Mouse (Mus musculus): Measurements from ENCODE around the gene Col17a1. TPM values are rescaled to one million over a fixed set of nuclear protein-coding genes. Genes with fewer than 3 reads are reported as not detected.

Col17a1 gene
- total RNA-seq, 2 experiments from 2014 or later = 0.27 to 0.33 TPM

Other genes starting within 250 kb of the Col17a1 start
- gene Sh3pxd2a, start 227.7 kb downstream of the Col17a1 start, total RNA-seq (2021) = 100 to 1,000 TPM; 138 to 164 TPM
- 10 to 100 TPM; 13.1 to 18.7 TPM for gene Stn1, start 154.6 kb downstream of the Col17a1 start, total RNA-seq (2021)
- 10 to 100 TPM; 41.4 to 51.7 TPM for gene Slk, start 112.4 kb downstream of the Col17a1 start, total RNA-seq (2021)
- 10 to 100 TPM; 80.7 to 88.4 TPM for gene Sfr1, start 39.6 kb upstream of the Col17a1 start, total RNA-seq (2021)
- gene Gsto1, start 162.9 kb upstream of the Col17a1 start, total RNA-seq (2021) = 100 to 1,000 TPM; 158 to 159 TPM
- gene Gsto2, start 173.4 kb upstream of the Col17a1 start, total RNA-seq (2021) = 1 to 10 TPM; 2.6 to 3.7 TPM
- gene Cfap43, start 227.2 kb upstream of the Col17a1 start, total RNA-seq (2021) = not detected
- gene Itprip, start 227.2 kb upstream of the Col17a1 start, total RNA-seq (2021) = 10 to 100 TPM; 11.7 to 14.5 TPM
- gene Cfap58, start 245.6 kb upstream of the Col17a1 start, total RNA-seq (2021) = under 1 TPM in 1 of 2 experiments, not detected in 1; 0.06 TPM

Data from adrenal gland, postnatal 10 days (tissue).